Mouse (Mus musculus) midbrain, embryonic 12.5 days (tissue): ENCODE results near the gene Srsf3. TPM values are rescaled to one million over a fixed set of nuclear protein-coding genes. Genes with fewer than 3 reads are reported as not detected.

Source experiments
- ATAC-seq: fragments of 200-750 bp; cut with Nextera tagmentation; 2 replicates; pipeline ENCODE4 v1.8.0; 2017; ENCODE audit warnings: low read depth, moderate TSS enrichment, moderate library complexity; ENCODE audit not compliant: low FRiP score
- H3K27ac ChIP-seq: fragments of 300-500 bp; sonication (generic); replicated peaks from 2 replicates; pipeline ENCODE4 v1.5.1; 2016; ENCODE audit warnings: mild to moderate bottlenecking
- H3K27me3 ChIP-seq: fragments of 300-500 bp; sonication (generic); 2 replicates; pipeline ENCODE4 v1.6.1; 2016; ENCODE audit warnings: mild to moderate bottlenecking
- H3K36me3 ChIP-seq: fragments of 300-500 bp; sonication (generic); 2 replicates; pipeline ENCODE4 v1.6.1; 2016
- H3K4me1 ChIP-seq: fragments of 300-500 bp; sonication (generic); 2 replicates; pipeline ENCODE4 v1.6.1; 2016
- H3K4me2 ChIP-seq: fragments of 300-500 bp; sonication (generic); replicated peaks from 2 replicates; pipeline ENCODE4 v1.6.1; 2016; ENCODE audit warnings: mild to moderate bottlenecking, moderate library complexity
- H3K4me3 ChIP-seq: fragments of 300-500 bp; sonication (generic); 2 replicates; pipeline ENCODE4 v1.5.1; 2016; ENCODE audit warnings: mild to moderate bottlenecking
- H3K9ac ChIP-seq: fragments of 300-500 bp; sonication (generic); replicated peaks from 2 replicates; pipeline ENCODE4 v1.6.1; 2016; ENCODE audit warnings: mild to moderate bottlenecking, moderate library complexity
- H3K9me3 ChIP-seq: fragments of 300-500 bp; sonication (generic); 2 replicates; pipeline ENCODE4 v1.6.1; 2016; ENCODE audit warnings: mild to moderate bottlenecking
- WGBS: fragments of 180-500 bp; shearing (Covaris S2); methylation state at CpG from one replicate; pipeline ENCODE4 v1.1.7; 2016; 5-methylcytosine and 5-hydroxymethylcytosine counted together
- polyA plus RNA-seq: library from polyadenylated mRNA; unstranded; fragments of >200 nt; fragmentation: Nextera tagmentation; extraction: Ambion mirVana; gene quantifications from 2 replicates; pipeline ENCODE4 v1.2.1, GENCODE M21; 2016

The Srsf3 gene
- polyA plus RNA-seq, 1 experiment from 2014 or later: 734 TPM

GRCm38 (mm10) chr17:29085266-29085665 lies 52.8 kb downstream of the Srsf3 start:
- Histone ChIP-seq H3K36me3 (no peaks in the 10 kb centered on the region), H3K27me3 (peaks cover 35% of the 10 kb centered on the region), H3K4me1 (peaks cover 18% of the 10 kb centered on the region), H3K4me3 (no peak overlapping the region), H3K9me3 (no peaks in the 10 kb centered on the region), H3K9ac (no peak overlapping the region), H3K4me2 (no peak overlapping the region), H3K27ac (no peak overlapping the region)
- WGBS: 82% methylated on average over 9 of the region's 10 CpGs
- ATAC-seq: no peak

DNA sequence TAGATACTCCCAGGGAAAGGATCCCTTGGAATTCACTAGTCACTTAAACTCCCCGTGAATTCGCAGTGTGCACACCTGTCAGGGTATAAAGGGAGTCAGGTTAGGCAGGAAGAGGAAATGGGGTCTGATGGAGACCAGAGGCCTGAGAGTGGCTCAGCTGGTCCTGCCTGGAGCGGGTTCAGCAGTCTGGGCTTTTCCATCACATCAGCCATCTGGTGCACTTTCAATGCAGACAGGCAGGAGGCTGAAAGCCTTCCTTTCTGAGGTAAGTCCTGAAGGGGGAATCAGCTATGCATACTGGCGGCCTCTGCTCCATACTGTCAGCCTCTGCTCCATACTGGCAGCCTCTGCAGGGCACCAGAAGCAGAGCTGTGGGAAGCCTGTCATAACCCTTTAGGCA lies 54.5 kb downstream of the Srsf3 start:
- Histone ChIP-seq H3K4me2 (no peak overlapping the region), H3K9me3 (no peaks in the 10 kb centered on the region), H3K4me1 (peaks cover 5% of the 10 kb centered on the region), H3K36me3 (no peaks in the 10 kb centered on the region), H3K4me3 (no peak overlapping the region), H3K9ac (no peak overlapping the region), H3K27me3 (peaks cover 30% of the 10 kb centered on the region), H3K27ac (no peak overlapping the region)
- 72% methylated on average over 4 of the region's 4 CpGs for WGBS
- no peak for ATAC-seq

DNA sequence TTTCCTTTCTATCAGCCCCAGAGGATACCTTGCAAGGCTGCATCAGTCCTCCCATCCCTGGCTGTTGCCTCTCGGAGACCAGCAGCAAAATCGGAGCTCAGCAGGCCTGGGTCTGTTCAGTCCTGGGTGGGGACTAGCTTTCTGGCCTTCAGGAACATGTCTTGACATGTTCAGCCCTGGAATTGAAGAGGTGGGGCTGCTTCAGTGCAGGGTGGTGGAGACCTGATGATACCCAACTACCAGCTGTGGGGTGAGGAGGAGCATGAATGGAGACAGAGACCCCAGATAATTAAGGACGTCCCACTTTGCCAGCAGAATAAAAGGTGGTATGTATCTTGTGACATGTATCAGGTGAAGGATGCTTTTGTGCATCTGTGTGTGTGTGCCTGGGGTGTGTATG lies 58.3 kb downstream of the Srsf3 start, which contains the start of gene Cdkn1a:
Gene Cdkn1a, plus strand, starts transcription at position 201 of the 400 bp plus-strand sequence.
- H3K9me3 ChIP-seq: no peaks in the 10 kb centered on the region
- no peak within 1 kb of the TSS for H3K4me3 ChIP-seq
- WGBS: 85% methylated on average over 3 of the region's 3 CpGs
- peaks cover 51% of the 10 kb centered on the region for H3K27me3 ChIP-seq
- no peak for ATAC-seq
- H3K4me1 ChIP-seq: peaks cover 22% of the 10 kb centered on the region
- H3K36me3 ChIP-seq: no peaks in the 10 kb centered on the region
- H3K27ac ChIP-seq: no peak within 1 kb of the TSS
- no peak within 1 kb of the TSS for H3K9ac ChIP-seq
- H3K4me2 ChIP-seq: no peak within 1 kb of the TSS

- H3K4me2 ChIP-seq: no peak overlapping the region
- H3K4me3 ChIP-seq: no peak overlapping the region
- H3K4me1 ChIP-seq: peaks cover 22% of the 10 kb centered on the region
- no peak overlapping the region for H3K27ac ChIP-seq
- peaks cover 57% of the 10 kb centered on the region for H3K27me3 ChIP-seq
- H3K9me3 ChIP-seq: no peaks in the 10 kb centered on the region
- 45% methylated on average over 6 of the region's 6 CpGs for WGBS
- ATAC-seq: no peak
- H3K36me3 ChIP-seq: no peaks in the 10 kb centered on the region
- no peak overlapping the region for H3K9ac ChIP-seq
These were observed 59.0 kb downstream of the Srsf3 start for GRCm38 (mm10) chr17:29091348-29091944.

- Histone ChIP-seq H3K27me3 (peaks cover 62% of the 10 kb centered on the region), H3K4me3 (no peak overlapping the region), H3K9ac (no peak overlapping the region), H3K36me3 (no peaks in the 10 kb centered on the region), H3K4me1 (peaks cover 22% of the 10 kb centered on the region), H3K4me2 (no peak overlapping the region), H3K9me3 (no peaks in the 10 kb centered on the region), H3K27ac (no peak overlapping the region)
- WGBS: 63% methylated on average over 5 of the region's 5 CpGs
- no peak for ATAC-seq
These were observed 60.1 kb downstream of the Srsf3 start for GRCm38 (mm10) chr17:29092497-29092896.

Other genes with a start within 250 kb of the Srsf3 start
- 15.0 and 17.3 TPM in 2 replicates for gene Brpf3, start 231.5 kb upstream of the Srsf3 start, polyA plus RNA-seq
- gene Pnpla1, start 174.2 kb upstream of the Srsf3 start, polyA plus RNA-seq: not detected in 2 replicates
- gene 4930539E08Rik, start 117.3 kb upstream of the Srsf3 start, polyA plus RNA-seq: 0.15 and 0.26 TPM in 2 replicates
- gene Pxt1, start 88.8 kb upstream of the Srsf3 start, polyA plus RNA-seq: 0.30 TPM in 1 of 2 replicates, not detected in the other
- gene Kctd20, start 80.7 kb upstream of the Srsf3 start, polyA plus RNA-seq: 115 and 116 TPM in 2 replicates
- gene Stk38, start 24.6 kb upstream of the Srsf3 start, polyA plus RNA-seq: 150 and 151 TPM in 2 replicates
- gene Cdkn1a, start 58.3 kb downstream of the Srsf3 start, polyA plus RNA-seq: 23.5 and 24.8 TPM in 2 replicates
- gene Rab44, start 81.5 kb downstream of the Srsf3 start, polyA plus RNA-seq: 0.29 TPM in 1 of 2 replicates, not detected in the other
- gene Cpne5, start 205.5 kb downstream of the Srsf3 start, polyA plus RNA-seq: 12.6 and 14.4 TPM in 2 replicates
- 124 and 129 TPM in 2 replicates for gene Ppil1, start 231.6 kb downstream of the Srsf3 start, polyA plus RNA-seq
- gene BC004004, start 236.2 kb downstream of the Srsf3 start, polyA plus RNA-seq: 71.7 and 73.7 TPM in 2 replicates